Mouse (Mus musculus) liver, embryonic 14.5 days (tissue): ENCODE results near the gene Enah. TPM values are rescaled to one million over a fixed set of nuclear protein-coding genes. Genes with fewer than 3 reads are reported as not detected.
A peak's percentile ranks its signal among the peaks of the same experiment; 100 is the strongest.

Experiments
- ATAC-seq: fragments of 200-750 bp; cut with Nextera tagmentation; 2 replicates; pipeline ENCODE4 v1.8.0; 2017; ENCODE audit warnings: moderate number of reproducible peaks, mild to moderate bottlenecking, moderate library complexity; ENCODE audit not compliant: insufficient read depth
- DNase-seq, 3 experiments: peaks; one replicate each; pipeline ENCODE4 v3.0.0-alpha.2; 2012 to 2013; ENCODE audit warnings: low read depth in 3 of 3, low spot score in 3 of 3
- H3K27ac ChIP-seq: fragments of 300-500 bp; sonication (generic); 2 replicates; pipeline ENCODE4 v1.5.1; 2014; ENCODE audit warnings: moderate library complexity, mild to moderate bottlenecking, control low read depth, inconsistent platforms
- H3K27me3 ChIP-seq: fragments of 300-500 bp; sonication (generic); 2 replicates; pipeline ENCODE4 v1.6.1; 2014; ENCODE audit warnings: mild to moderate bottlenecking, low read length, moderate library complexity; ENCODE audit not compliant: control insufficient read depth, insufficient read depth
- H3K36me3 ChIP-seq: fragments of 300-500 bp; sonication (generic); replicated peaks from 2 replicates; pipeline ENCODE4 v1.6.1; 2014; ENCODE audit warnings: low read depth; ENCODE audit not compliant: control insufficient read depth, insufficient read depth
- H3K4me1 ChIP-seq, 2 experiments: fragments of 200-500 bp in 1 of 2; fragments of 300-500 bp in 1 of 2; sonication (generic) in 1 of 2; replicated peaks; 2 replicates each; pipeline ENCODE4 v1.6.1; 2012 to 2014; ENCODE audit warnings: antibody characterized with exemption in 1 of 2, inconsistent platforms in 1 of 2, low read length in 1 of 2; ENCODE audit not compliant: control insufficient read depth in 2 of 2, insufficient read depth in 2 of 2
- H3K4me2 ChIP-seq: fragments of 300-500 bp; sonication (generic); 2 replicates; pipeline ENCODE4 v1.6.1; 2014; ENCODE audit warnings: low read depth, mild to moderate bottlenecking, control low read depth, moderate library complexity
- H3K4me3 ChIP-seq, 2 experiments: fragments of 200-500 bp in 1 of 2; fragments of 300-500 bp in 1 of 2; sonication (generic) in 1 of 2; 2 replicates each; pipeline ENCODE4 v1.5.1; 2012 to 2014; ENCODE audit warnings: low read depth in 2 of 2, low read length in 2 of 2, mild to moderate bottlenecking in 2 of 2, control low read depth in 1 of 2, inconsistent platforms in 1 of 2, moderate library complexity in 1 of 2; ENCODE audit not compliant: insufficient read depth in 1 of 2
- H3K9ac ChIP-seq: fragments of 300-500 bp; sonication (generic); replicated peaks from 2 replicates; pipeline ENCODE4 v1.6.1; 2014; ENCODE audit warnings: mild to moderate bottlenecking, control low read depth, moderate library complexity
- H3K9me3 ChIP-seq: fragments of 300-500 bp; sonication (generic); 2 replicates; pipeline ENCODE4 v1.6.1; 2016; ENCODE audit warnings: low read length, mixed read lengths; ENCODE audit not compliant: control insufficient read depth
- CTCF ChIP-seq: IDR thresholded peaks from 2 replicates; pipeline ENCODE4 v1.5.1; 2016; ENCODE audit warnings: antibody characterized with exemption, low read depth, control low read depth
- EP300 ChIP-seq: IDR thresholded peaks from 2 replicates; pipeline ENCODE4 v1.6.1; 2016; ENCODE audit warnings: antibody characterized with exemption, low read depth
- WGBS: fragments of 180-500 bp; shearing (Covaris S2); extraction: QIAGEN DNeasy Blood & Tissue Kit; methylation state at CpG from one replicate; pipeline ENCODE4 v1.1.7; 2014; ENCODE audit not compliant: insufficient replicate concordance; 5-methylcytosine and 5-hydroxymethylcytosine counted together
- polyA plus RNA-seq, 2 experiments: library from polyadenylated mRNA; depleted of rRNA in 1 of 2; stranded (reverse) in 1 of 2; unstranded in 1 of 2; fragments of >200 nt; fragmentation: Nextera tagmentation in 1 of 2; extraction: Ambion mirVana in 1 of 2; gene quantifications; 2 replicates each; pipeline versions ENCODE4 v1.2.1 to v1.2.3; 2012 to 2014

Gene Enah
- polyA plus RNA-seq, 2 experiments = 0.44 to 0.99 TPM

DNA sequence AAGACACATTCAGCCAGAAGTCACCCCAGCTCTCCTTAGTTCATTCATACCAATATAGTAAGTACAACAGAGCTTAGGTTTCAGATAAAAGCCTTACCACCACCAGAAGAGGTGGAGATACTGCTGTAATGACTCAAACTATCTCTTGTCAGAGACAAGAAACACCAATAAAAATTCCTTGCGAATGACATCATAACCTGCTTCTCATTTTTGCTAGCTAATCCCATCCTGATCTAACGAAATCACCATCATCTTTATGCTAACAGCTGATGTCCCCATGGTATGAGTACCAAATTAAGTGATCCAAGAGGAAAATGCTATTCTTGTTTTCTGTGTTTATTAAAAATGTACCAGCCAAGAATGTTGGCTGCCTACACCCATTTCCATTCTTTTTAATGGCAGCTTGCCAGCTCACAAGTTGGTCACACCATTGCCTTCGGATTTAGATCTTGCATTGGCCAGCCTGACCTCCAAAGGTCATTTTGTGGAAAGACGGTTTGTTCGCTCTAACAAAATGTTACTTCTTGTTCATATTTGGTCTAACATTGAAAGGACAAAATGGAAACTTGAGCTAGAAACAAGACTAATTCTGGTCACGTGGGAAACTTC lies 2.0 kb upstream of the Enah start:
- Histone ChIP-seq H3K27me3 (peaks cover 52% of the 10 kb centered on the region), H3K27ac (no peak overlapping the region), H3K4me3 (no peak overlapping the region), H3K9me3 (no peaks in the 10 kb centered on the region), H3K4me1 (no peaks in the 10 kb centered on the region), H3K9ac (no peak overlapping the region), H3K4me2 (no peak overlapping the region), H3K36me3 (no peaks in the 10 kb centered on the region)
- no peak for DNase-seq
- TF ChIP-seq EP300 (no peak), CTCF (no peak)
- no peak for ATAC-seq
- WGBS = 62% methylated on average over 6 of the region's 6 CpGs

DNA sequence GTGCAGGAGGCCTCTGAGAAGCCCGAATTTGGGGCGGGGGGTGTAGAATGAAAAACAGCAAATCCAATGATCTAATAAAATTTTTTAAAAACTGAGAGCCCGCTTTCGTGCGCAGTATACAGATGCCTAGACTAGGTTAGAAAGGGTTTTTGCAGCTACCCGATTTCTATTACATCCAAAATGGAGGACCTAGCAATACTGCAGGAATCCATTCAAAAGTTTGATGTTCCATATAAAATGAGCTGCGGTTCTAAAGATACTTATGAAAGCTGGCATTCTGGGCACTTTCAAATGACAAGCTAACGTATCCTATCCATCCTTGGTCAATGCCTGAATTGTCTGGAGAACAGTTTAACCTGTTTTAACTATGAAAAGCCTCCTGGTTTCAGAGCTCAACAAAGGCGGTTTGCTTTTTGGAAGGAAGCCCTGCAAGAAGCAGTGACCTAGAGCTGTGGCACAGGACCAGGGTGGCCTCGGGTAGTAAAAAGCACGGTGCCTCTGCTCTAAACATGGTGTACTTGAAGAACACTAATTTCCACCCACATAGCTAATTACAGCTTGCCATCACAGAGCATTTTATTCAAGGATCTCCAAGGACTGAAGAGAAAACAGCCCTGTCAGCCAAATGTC lies 1.2 kb upstream of the Enah start:
- no peak overlapping the region for H3K9ac ChIP-seq
- no peak overlapping the region for H3K27ac ChIP-seq
- TF ChIP-seq CTCF (no peak), EP300 (no peak)
- H3K36me3 ChIP-seq = no peaks in the 10 kb centered on the region
- 33% methylated on average over 11 of the region's 11 CpGs for WGBS
- no peaks in the 10 kb centered on the region for H3K4me1 ChIP-seq
- ATAC-seq = no peak
- no peak for DNase-seq
- H3K4me3 ChIP-seq = no peak overlapping the region
- no peaks in the 10 kb centered on the region for H3K9me3 ChIP-seq
- H3K4me2 ChIP-seq = no peak overlapping the region
- peaks cover 52% of the 10 kb centered on the region for H3K27me3 ChIP-seq

DNA sequence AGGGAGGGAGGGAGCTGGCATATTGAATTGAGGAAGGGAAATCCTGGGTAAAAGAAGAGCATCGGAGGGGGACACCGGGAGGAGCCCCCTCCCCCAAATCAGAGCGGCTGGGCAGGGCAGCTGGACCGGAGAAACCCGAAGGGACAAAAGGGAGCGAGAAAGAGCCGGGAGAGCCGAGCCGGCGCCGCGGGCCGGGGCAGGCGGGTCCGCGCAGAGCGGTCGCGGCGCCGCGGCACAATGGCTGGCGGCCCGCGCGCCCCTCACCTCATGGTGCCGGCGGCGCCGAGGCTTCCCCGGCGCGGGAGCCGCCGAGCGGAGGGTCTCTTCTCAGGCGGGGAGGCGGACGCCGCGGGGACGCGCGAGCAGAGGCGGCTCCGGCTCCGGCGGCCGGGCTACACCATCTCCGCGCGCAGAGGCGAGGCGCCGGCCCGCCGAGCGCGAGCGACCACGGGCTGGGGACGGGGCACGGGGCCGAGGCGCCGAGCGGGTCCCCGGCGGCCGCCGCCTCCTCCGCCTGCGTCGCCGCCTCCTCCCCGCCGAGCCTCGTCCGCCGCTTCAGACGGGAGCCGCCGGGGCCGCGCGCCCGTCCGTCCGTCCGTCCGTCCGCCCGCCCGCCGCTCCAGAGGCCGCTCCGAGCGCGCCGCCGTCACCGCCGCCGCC lies 394 bp downstream of the Enah start:
- Histone ChIP-seq H3K4me1 (no peaks in the 10 kb centered on the region), H3K27me3 (peaks cover 52% of the 10 kb centered on the region), H3K4me3 (peak overlapping the region; percentile 46 to 55), H3K36me3 (no peaks in the 10 kb centered on the region), H3K9me3 (no peaks in the 10 kb centered on the region), H3K27ac (no peak overlapping the region), H3K9ac (no peak overlapping the region; the same call in 1 of the 2 replicates), H3K4me2 (peak overlapping the region; percentile 60)
- WGBS = under 1% methylated on average over 72 of the region's 104 CpGs
- ATAC-seq = peak; percentile 41; the same call in 1 of the 2 replicates
- no peak for DNase-seq
- TF ChIP-seq EP300 (no peak), CTCF (no peak)

DNA sequence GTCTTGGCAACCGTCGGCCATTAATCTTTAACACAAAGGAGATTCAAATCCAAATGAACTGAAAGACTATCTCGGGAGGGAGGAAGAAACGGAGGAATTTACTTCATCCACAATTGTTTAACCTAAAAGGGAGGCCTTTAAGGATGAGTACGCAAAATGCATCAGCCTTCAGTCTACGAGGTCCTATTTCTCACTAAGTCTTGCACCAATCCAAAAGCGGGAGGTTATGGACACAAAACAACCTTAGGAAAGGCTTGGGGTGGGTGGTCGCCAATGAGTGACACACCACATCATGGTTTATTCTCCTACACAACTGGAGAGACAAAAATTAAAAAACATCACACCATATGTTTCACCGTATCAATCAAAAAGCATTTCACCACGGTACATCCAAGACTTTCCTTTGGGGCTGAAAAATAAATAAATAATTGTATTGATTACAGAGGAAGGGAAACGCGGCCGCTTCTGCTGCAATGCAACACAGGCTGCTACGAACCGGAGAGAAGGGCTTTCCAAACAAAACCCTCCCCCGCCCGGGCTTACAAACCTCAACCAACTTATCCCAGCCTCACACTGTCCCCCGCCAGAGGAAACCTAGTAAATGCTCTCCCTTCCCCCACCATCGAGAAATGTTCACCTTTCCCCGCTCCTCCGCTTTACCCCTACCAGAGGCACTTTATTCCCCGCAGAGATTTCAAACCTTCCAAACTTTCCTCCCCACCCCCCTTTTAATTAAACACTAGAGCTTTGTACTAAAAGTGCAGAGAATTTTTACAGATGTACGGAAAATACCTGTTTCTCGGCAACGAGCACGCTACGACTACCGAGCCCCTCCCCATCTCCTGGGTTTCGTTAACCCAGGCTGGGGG lies 1.2 kb downstream of the Enah start:
- no peak overlapping the region for H3K9ac ChIP-seq
- 3% methylated on average over 29 of the region's 29 CpGs for WGBS
- no peak for ATAC-seq

More for the DNA sequence above, 1.2 kb downstream of the Enah start:
- no peaks in the 10 kb centered on the region for H3K4me1 ChIP-seq
- no peak overlapping the region for H3K27ac ChIP-seq
- H3K9me3 ChIP-seq = no peaks in the 10 kb centered on the region
- no peak for DNase-seq
- H3K27me3 ChIP-seq = peaks cover 52% of the 10 kb centered on the region
- peak overlapping the region; percentile 46 to 55 for H3K4me3 ChIP-seq
- TF ChIP-seq CTCF (no peak), EP300 (no peak)
- peak overlapping the region; percentile 60 for H3K4me2 ChIP-seq
- H3K36me3 ChIP-seq = no peaks in the 10 kb centered on the region
